Mouse (Mus musculus): ENCODE results near the gene Nudcd3. TPM values are rescaled to one million over a fixed set of nuclear protein-coding genes. Genes with fewer than 3 reads are reported as not detected.
"Not testable (repeated sequence)": the region's sequence is repeated elsewhere in the genome, so short reads cannot be mapped to it uniquely, and the experiment has no call there.

The Nudcd3 gene
- total RNA-seq, 2 experiments from 2014 or later: 65.7 to 68.2 TPM

DNA sequence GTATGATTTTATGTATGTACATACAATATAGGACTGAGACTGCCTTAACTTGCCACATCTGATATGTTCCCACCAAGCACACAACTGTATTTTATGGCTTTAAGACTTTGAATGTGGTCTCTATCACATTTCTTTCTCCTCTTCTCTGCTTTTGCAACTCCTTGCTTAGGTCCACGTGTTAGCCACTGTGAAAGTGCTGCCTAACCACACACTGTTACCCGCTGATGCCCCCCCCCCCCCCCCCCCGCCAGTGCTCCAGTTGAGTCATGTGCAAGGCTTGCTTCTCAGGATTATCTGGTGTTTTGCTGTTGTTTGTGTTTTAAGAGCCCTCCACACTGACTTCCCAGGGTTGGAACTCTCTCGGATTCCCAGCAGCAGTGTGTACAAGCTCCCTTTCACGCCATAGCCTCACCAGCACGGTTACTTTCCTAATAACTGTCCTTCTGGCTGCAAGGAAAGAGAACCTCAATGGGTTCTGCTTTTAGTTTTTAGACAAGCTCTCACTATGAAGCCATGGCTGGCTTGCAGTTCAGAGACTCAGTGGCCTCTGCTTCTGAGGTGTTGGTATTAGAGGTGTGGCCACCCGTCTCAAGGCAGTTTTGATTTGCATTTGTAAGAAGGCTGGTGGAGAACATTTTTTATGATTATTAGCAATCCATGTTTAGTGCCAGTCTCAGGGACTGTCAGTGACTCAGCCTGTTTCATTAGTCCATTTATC is 61.8 kb downstream of the Nudcd3 start:
- no peak for DNase-seq
- intact Hi-C loops (cut with DNase I): no loop called here

DNA sequence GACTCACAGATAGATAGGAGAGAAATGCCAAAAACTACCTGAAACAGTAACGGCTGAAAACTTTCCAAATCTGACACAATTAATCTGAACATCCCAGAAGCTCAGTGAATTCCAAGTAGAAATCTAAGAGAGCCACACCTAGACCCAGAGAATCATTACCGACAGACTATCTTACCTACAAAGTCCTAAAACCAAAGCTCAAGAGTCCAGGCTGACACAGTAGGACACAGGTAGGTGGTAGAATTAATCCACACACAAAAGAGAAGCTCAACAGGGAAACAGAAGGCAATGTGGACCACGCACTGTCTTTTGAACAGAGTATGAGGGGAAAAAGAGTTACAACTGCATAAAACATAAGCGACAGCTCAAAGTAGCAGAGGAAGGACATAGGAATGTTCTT is 67.3 kb downstream of the Nudcd3 start:
- no peak for DNase-seq
- intact Hi-C loops (cut with DNase I): no loop called here

- intact Hi-C loops (cut with DNase I): no loop called here
- DNase-seq: no peak
These were observed 69.6 kb downstream of the Nudcd3 start for GRCm38 (mm10) chr11:6130578-6130977.

DNA sequence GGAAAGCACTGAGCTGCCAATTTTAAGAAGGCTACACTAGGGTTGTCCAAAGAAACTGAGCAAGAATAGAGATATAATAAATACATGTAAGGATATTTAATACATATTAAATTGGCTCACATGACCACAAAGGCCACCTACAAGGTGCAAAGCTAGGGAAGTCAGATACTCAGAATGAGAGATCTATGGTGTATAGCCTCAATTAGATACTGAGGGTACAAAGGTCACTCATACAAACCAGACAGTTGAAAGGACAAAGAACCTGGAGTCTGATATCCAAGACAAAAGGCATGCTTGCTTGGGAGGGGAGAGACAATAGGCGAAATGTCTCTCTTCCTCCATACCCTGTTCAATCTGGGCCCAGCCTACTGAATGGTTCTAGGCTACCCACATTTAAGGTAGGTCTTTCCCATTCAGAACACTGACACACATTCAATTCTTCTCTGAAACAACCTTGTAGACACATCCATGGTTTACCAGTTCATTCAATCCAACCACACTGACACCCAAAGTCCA is 76.6 kb downstream of the Nudcd3 start:
- DNase-seq: no peak
- intact Hi-C loops (cut with DNase I): loop anchor here (2.0 kb wide), 1 partner anchor 133 kb away; no protein-coding TSS in a partner anchor

DNA sequence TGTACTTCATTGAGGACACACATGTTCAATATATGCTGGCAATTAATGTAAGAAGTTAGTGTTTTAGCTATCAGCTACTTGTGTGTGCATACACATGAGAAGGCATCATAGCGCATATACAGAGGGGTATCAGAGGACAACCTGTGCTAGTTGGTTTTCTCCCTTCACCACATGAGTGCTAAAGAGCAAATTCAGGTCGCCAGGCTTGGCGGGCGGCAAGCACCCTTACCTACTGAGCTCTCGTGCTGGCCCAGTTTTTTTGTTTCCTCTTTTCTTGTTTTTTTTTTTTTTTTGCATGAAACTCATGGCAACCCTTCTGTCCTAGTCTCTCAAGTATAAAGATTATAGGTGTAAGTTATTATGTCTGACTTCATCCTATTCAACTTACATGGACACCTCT is 77.6 kb downstream of the Nudcd3 start:
- intact Hi-C loops (cut with DNase I): loop anchor here (2.0 kb wide), 1 partner anchor 132 kb away; no protein-coding TSS in a partner anchor
- no peak for DNase-seq

DNA sequence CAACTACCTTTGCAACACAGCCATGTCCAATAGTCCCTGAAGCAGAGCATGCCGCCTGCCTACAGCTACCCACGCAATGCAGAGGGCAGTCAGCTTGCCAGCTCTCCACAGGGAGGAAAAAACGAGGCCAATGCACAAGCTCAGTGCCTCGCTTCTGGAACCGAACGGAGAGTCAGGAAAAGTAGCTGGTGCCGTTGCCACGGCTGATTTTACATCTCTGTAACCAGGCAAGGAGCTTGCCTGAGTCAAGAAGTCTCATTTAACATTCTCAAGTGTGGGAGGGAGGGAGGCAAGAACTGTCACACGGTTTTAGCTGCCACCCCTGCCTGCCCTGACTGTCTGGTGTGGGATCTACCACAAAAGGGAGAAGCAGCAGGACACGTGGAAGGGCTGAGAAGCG is 79.6 kb downstream of the Nudcd3 start:
- intact Hi-C loops (cut with DNase I): no loop called here
- no peak for DNase-seq

- intact Hi-C loops (cut with DNase I): no loop called here
- no peak for DNase-seq
These were observed 80.2 kb downstream of the Nudcd3 start for GRCm38 (mm10) chr11:6120001-6120400.

GRCm38 (mm10) chr11:6119312-6119711 is 80.9 kb downstream of the Nudcd3 start:
- no peak for DNase-seq
- intact Hi-C loops (cut with DNase I): loop anchor here (5.0 kb wide), 1 partner anchor 68 kb away; no protein-coding TSS in a partner anchor

- intact Hi-C loops (cut with DNase I): loop anchor here (5.0 kb wide), 1 partner anchor 69 kb away; no protein-coding TSS in a partner anchor
These were observed 82.3 kb downstream of the Nudcd3 start for GRCm38 (mm10) chr11:6117956-6118355.

DNA sequence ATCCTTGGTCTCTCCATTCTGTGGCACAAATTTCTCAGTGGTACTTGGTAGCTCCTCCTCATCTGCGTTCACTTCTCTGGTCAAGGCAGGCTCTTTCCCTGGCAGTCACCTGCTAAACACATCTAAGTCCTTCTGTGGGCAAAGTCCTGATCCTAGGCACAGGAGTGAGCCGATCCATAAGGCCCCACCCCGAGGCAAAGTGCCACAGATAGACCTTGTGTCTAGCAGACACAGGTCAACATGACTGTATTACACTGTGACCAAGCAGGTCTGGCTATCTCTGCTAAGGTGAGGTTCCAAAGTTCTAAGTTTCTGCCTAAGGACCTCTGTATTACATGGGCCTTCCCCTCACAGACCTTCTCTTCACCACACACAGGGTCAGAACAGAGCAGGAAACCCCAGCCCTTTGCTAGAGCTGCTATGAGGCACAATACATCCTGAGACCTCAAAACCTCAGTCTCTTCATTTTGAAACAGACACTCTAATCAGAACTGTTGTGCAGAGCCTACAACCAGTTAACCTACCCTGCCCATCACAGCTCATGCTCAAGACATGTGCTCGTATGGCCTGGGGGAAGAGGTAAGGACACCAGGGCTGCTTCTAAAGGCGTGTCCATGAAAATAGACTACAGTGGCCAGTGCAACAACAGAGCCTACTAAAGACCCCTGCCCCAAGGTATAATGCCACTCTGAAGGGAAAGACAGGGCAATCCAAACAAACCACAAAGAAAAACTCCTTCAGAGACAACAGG is 88.3 kb downstream of the Nudcd3 start:
- intact Hi-C loops (cut with DNase I): no loop called here
- DNase-seq: no peak

More at GRCm38 (mm10) chr11:6117956-6118355, 82.3 kb downstream of the Nudcd3 start:
- DNase-seq: no peak

GRCm38 (mm10) chr11:6109990-6110389 is 90.2 kb downstream of the Nudcd3 start:
- DNase-seq: no peak
- intact Hi-C loops (cut with DNase I): no loop called here

GRCm38 (mm10) chr11:6108296-6108695 is 91.9 kb downstream of the Nudcd3 start:
- DNase-seq: no peak
- intact Hi-C loops (cut with DNase I): no loop called here

DNA sequence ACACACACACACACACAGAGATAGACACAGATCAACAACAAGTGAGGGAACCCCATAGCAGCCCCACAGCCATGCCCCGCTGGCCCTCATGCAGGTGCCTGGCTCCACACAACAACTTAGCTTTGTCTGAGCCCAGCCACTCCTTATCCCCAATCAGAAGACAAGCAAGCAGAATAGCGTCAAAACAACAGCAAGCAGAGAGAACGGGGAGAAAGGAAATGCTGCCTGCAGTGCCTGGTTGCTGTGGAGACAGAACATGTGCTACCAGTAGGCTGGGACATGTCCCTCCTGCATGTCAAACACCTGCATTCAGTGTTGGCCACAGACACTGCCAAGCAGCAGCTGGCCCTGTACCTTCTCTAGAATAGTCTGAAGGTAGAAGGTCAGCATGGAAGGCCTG is 92.5 kb downstream of the Nudcd3 start:
- intact Hi-C loops (cut with DNase I): no loop called here
- DNase-seq: no peak

GRCm38 (mm10) chr11:6104734-6105133 is 95.5 kb downstream of the Nudcd3 start:
- no peak for DNase-seq
- intact Hi-C loops (cut with DNase I): no loop called here

DNA sequence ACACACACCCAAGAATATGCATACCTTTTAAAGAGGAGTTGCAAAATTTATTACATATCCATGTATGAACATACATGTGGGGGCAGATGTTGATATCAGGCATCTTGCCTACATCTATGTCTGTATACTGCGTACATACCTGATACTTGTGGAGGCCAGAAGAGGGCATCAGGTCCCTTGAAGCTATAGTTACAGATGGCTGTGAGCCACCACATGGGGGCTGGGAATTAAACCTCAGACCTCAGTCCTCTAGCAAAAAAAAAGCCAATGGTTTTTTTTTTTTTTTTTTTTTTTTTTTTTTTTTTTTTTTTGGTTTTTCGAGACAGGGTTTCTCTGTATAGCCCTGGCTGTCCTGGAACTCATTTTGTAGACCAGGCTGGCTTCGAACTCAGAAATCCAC is 103.6 kb downstream of the Nudcd3 start:
- intact Hi-C loops (cut with DNase I); DNase-seq: not testable (repeated sequence)

DNA sequence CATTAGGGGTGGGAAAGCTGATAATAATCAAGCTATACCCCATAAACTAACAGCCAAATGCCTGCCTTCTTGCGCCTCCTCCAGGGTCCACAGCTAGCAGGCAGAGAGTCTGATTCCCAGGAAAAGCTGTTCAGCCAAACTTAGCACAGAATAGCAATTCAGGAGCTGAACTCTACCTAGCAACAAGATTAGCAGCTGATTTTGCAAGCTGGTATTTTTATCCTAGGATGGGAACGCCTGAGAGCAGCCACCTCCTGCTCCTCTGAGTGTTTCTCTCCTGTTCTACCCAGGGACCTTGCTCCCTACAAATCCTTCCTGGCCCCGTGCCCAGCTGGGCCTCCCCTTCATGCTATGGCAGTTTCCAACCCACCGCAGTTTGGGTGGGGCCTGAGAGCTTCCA is 113.2 kb downstream of the Nudcd3 start:
- intact Hi-C loops (cut with DNase I): no loop called here
- DNase-seq: no peak

GRCm38 (mm10) chr11:6078737-6079136 is 121.5 kb downstream of the Nudcd3 start:
- intact Hi-C loops (cut with DNase I): no loop called here
- no peak for DNase-seq

GRCm38 (mm10) chr11:6075618-6076066 is 124.6 kb downstream of the Nudcd3 start:
- intact Hi-C loops (cut with DNase I): no loop called here
- peak; percentile 29 to 30 for DNase-seq

- no peak for DNase-seq
- intact Hi-C loops (cut with DNase I): no loop called here
These were observed 131.8 kb downstream of the Nudcd3 start for GRCm38 (mm10) chr11:6068181-6068957.

- intact Hi-C loops (cut with DNase I): no loop called here
- no peak for DNase-seq
These were observed 133.1 kb downstream of the Nudcd3 start for GRCm38 (mm10) chr11:6067160-6067559.

- no peak for DNase-seq
- intact Hi-C loops (cut with DNase I): no loop called here
These were observed 134.0 kb downstream of the Nudcd3 start, which contains the start of gene Camk2b for GRCm38 (mm10) chr11:6066176-6066575. Gene Camk2b (minus strand): TSS chr11:6066362.
